Mouse (Mus musculus): ENCODE data around the gene Gm16181.

- TF ChIP-seq POLR2A (IDR thresholded peaks at IDR 0.05; ENCODE audit: borderline replicate concordance, extremely low read depth, insufficient read depth, insufficient read length, poor library complexity, severe bottlenecking) (no peak), CTCF (IDR thresholded peaks at IDR 0.05; ENCODE audit: borderline replicate concordance, extremely low read depth, insufficient read depth, insufficient read length) (no peak)
Observed at GRCm38 (mm10) chr17:35218516-35219193, 2.0 kb upstream of the Gm16181 start.

All from brain, embryonic 14.5 days (tissue).